Mouse (Mus musculus) colon, adult 2 months (tissue): ENCODE results near the gene Mdh2. TPM values are rescaled to one million over a fixed set of nuclear protein-coding genes. Genes with fewer than 3 reads are reported as not detected.

Experiments
- polyA plus RNA-seq: library from polyadenylated mRNA; depleted of rRNA; stranded (reverse); fragments of >200 nt; gene quantifications from 2 replicates; pipeline ENCODE4 v1.2.3, GENCODE M21; 2012; rRNA removed

Gene Mdh2
- polyA plus RNA-seq, result 570 and 601 TPM in 2 replicates

DNA sequence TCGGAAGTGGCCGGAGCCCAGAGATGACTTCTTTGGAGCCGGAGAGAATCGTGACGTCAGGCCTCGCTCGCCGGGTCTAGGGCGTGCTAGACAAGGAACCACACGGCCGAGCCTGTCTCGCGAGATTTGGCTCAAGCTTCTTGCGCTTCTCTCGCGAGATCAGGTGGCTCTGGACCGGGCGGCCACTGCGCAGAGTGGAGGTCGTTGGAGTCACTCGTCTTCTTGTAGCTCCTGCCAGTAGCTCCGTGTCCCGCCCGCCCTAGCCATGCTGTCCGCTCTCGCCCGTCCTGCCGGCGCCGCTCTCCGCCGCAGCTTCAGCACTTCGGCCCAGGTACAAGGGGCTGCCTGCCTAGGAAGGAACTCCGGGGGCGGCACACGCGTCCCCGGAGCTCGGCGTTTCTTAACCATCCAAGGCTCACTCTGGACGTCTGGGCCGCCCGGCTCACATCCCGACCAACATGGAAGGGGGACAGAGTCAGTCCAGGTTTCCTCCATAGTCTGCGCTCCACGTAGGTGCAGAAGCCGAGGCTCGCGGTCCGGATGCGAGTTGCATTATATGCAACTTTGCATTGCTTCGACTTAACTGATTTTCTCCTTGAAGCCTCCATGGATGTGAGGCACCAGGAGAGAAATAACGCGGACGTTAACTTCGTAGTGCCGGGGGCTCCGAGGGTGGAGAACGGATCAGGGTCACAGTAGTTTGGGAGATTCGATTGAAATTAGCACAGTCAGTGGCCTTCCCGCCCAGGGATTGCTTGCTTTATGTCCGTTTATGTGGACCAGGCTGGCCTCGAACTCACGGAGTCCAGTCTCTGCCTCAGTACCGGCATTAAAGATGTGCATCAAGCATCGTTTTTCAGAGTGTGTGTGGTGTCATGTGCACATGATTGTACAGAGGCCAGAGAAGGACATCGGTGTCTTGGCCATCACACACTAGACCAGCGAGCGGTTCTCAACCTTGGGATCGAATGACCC, at the start of gene Mdh2:
Gene Mdh2, plus strand, starts transcription at position 10 of the 975 bp plus-strand sequence.

DNA sequence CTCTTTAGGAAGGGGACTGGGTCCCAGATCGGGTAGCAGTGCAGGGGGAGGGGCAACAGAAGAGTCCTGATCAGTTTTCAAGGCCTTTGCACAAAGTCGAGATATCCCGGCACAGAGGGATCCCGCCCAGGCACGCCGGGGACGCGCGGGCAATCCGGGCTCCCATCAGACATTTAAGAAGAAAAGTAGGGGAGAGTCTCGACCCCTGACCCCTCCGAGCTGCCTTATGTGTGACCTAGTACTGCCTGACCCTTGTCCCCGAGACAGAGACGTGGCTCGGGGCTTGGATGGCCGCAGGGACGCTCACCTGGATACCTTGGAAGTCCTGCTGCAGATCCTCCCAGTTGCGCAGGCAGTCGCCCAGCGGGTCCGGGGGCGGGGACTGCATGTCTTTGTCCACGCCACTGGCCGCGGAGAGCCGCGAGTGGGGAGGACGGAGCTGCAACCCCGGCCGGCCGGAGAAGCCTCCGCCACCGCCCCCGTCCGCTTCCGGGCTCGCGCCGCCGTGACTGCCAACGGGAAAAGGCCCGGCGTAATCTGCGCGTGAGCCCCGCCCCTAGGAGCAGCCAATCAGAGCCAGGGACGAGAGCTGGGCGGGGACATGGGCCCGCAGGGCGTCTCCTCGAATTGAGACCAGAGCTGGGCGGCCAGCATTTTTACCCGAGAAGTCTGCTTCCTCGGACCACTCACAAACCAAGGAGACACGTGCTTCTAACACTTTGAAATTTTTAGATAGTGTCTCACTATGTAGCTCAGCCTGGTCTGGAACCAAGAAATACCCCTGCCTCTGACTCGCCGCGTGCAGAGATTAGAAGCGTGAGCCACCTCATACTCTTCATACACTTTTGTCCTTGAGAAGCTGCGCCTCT, 34.3 kb upstream of the Mdh2 start, which contains the start of gene Tmem120a:
Gene Tmem120a, minus strand, starts transcription at position 708 of the 869 bp plus-strand sequence.

DNA sequence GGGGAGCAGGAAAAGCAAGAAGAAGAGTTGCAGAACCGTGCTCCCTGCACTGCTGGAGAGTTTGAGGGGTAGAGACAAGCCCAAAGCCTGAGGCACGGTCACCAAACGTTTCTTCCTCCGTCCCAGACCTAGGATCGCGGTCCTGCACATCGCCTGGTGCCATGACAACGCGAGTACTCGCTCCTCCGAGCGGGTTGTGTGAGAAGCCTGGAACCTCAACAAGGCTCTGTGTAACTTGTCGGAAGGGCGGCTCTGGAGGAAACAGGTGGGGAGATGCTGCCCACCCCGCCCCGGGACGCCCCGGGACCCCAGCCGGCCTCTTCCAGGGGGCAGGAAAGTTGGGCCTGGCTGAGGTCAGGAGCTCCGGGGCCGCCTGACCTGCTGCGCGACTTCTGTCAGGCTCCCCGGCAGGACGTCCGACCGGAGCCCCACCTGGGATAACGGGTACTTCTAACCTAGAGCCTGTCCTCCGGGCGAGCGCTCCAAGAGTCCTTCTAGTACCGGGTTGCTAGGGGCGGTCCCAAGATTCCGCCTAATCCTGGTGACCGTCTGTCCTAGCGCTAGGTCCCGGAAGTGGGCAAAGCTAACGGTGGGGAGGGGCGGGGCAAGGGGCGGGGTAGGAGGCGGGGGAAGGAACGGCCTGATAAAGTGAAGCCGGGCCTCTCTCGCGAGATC, 347 bp upstream of the Mdh2 start, which contains the start of gene Styxl1:
Gene Styxl1, minus strand, starts transcription at position 590 of the 675 bp plus-strand sequence.

DNA sequence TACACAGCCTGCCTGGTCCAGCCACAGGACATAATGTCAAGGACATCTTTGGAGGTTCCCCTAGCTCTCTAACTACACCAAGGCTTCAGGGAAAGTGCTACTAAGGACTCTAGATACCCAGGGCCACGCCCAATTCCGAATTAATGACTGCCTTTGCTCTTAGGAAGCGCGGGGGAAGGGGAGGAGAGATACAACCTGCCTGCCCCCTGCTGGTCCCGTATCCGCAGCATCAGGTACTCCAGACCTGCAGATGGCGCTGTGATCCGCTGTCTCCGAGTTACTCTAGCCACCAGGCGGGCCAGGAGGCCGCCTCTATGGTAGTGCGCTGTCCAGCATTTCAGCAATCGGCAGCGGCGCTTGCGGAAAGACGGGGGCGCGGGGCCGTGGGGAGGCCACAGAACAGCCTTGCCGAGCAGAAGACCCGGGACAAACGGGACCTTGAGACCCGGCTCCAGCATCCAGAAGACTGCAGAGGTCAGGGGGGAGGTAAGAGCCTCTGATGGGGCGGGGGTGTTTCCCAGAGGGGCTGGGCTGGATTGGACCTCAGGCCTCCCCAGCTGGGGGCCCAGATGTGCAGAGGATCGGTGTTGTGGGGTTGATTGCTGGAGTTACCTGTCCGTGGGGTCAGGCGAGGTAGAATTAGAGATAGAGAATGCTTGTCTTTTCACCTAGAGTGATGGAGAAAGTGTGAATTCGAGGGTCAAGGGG, 28.4 kb downstream of the Mdh2 start, which contains the start of gene Srrm3:
Gene Srrm3, plus strand, starts transcription at position 336 of the 708 bp plus-strand sequence.

Other genes starting within 250 kb of the Mdh2 start
- 5.4 and 7.1 TPM in 2 replicates for gene Hip1, start 233.4 kb upstream of the Mdh2 start, polyA plus RNA-seq
- gene Ccl26, start 214.9 kb upstream of the Mdh2 start, polyA plus RNA-seq, result not detected in 2 replicates
- gene Ccl24, start 205.4 kb upstream of the Mdh2 start, polyA plus RNA-seq, result 0.26 and 0.43 TPM in 2 replicates
- 20.7 and 24.9 TPM in 2 replicates for gene Rhbdd2, start 145.9 kb upstream of the Mdh2 start, polyA plus RNA-seq
- gene Por, start 108.4 kb upstream of the Mdh2 start, polyA plus RNA-seq, result 165 and 185 TPM in 2 replicates
- gene Tmem120a, start 34.0 kb upstream of the Mdh2 start, polyA plus RNA-seq, result 45.7 and 63.6 TPM in 2 replicates
- gene Styxl1, start 95 bp upstream of the Mdh2 start, polyA plus RNA-seq, result 0.12 TPM in 1 of 2 replicates, not detected in the other
- 0.80 and 0.88 TPM in 2 replicates for gene Srrm3, start 28.4 kb downstream of the Mdh2 start, polyA plus RNA-seq
- 537 and 542 TPM in 2 replicates for gene Hspb1, start 109.4 kb downstream of the Mdh2 start, polyA plus RNA-seq
- 47.6 and 51.1 TPM in 2 replicates for gene Ywhag, start 156.1 kb downstream of the Mdh2 start, polyA plus RNA-seq
- 4.8 and 6.5 TPM in 2 replicates for gene Ssc4d, start 196.1 kb downstream of the Mdh2 start, polyA plus RNA-seq
- not detected in 2 replicates for gene Zp3, start 201.6 kb downstream of the Mdh2 start, polyA plus RNA-seq
- gene Dtx2, start 216.3 kb downstream of the Mdh2 start, polyA plus RNA-seq, result 17.9 and 19.8 TPM in 2 replicates